Mouse (Mus musculus): ENCODE results near the gene Itsn2. TPM values are rescaled to one million over a fixed set of nuclear protein-coding genes. Genes with fewer than 3 reads are reported as not detected.

Itsn2 gene
- polyA plus RNA-seq, 1 experiment from 2014 or later, result 29.7 TPM

GRCm38 (mm10) chr12:4558475-4559279 is 33.8 kb upstream of the Itsn2 start:
- ATAC-seq (ENCODE audit: insufficient number of reproducible peaks, insufficient read depth, low FRiP score, low TSS enrichment), result no peak
- H3K27me3 ChIP-seq, result no peaks in the 10 kb centered on the region
- no peak overlapping the region for H3K4me2 ChIP-seq (replicated peaks)
- no peaks in the 10 kb centered on the region for H3K4me1 ChIP-seq
- no peak overlapping the region for H3K4me3 ChIP-seq
- H3K9me3 ChIP-seq, result no peaks in the 10 kb centered on the region
- no peak overlapping the region for H3K9ac ChIP-seq
- no peak overlapping the region for H3K27ac ChIP-seq
- H3K36me3 ChIP-seq, result no peaks in the 10 kb centered on the region
- 74% methylated on average over 9 of the region's 9 CpGs for WGBS

GRCm38 (mm10) chr12:4571864-4572263 is 20.6 kb upstream of the Itsn2 start:
- H3K27me3 ChIP-seq, result no peaks in the 10 kb centered on the region
- no peak overlapping the region for H3K4me2 ChIP-seq (replicated peaks)
- no peak overlapping the region for H3K4me3 ChIP-seq
- no peak overlapping the region for H3K9ac ChIP-seq
- no peaks in the 10 kb centered on the region for H3K9me3 ChIP-seq
- no peaks in the 10 kb centered on the region for H3K4me1 ChIP-seq
- no peaks in the 10 kb centered on the region for H3K36me3 ChIP-seq
- no peak overlapping the region for H3K27ac ChIP-seq
- 36% methylated on average over 5 of the region's 5 CpGs for WGBS
- ATAC-seq (ENCODE audit: insufficient number of reproducible peaks, insufficient read depth, low FRiP score, low TSS enrichment), result no peak

- Histone ChIP-seq H3K27me3 (no peaks in the 10 kb centered on the region), H3K4me1 (no peaks in the 10 kb centered on the region), H3K9me3 (no peaks in the 10 kb centered on the region), H3K36me3 (no peaks in the 10 kb centered on the region), H3K4me3 (no peak overlapping the region), H3K27ac (no peak overlapping the region), H3K9ac (no peak overlapping the region), H3K4me2 (replicated peaks) (no peak overlapping the region)
- WGBS, result 76% methylated on average over 4 of the region's 4 CpGs
- no peak for ATAC-seq (ENCODE audit: insufficient number of reproducible peaks, insufficient read depth, low FRiP score, low TSS enrichment)
Measured at GRCm38 (mm10) chr12:4574065-4574464, 18.4 kb upstream of the Itsn2 start.

- Histone ChIP-seq H3K27ac (no peak overlapping the region), H3K36me3 (no peaks in the 10 kb centered on the region), H3K4me1 (no peaks in the 10 kb centered on the region), H3K9ac (no peak overlapping the region), H3K27me3 (no peaks in the 10 kb centered on the region), H3K9me3 (no peaks in the 10 kb centered on the region), H3K4me3 (no peak overlapping the region), H3K4me2 (replicated peaks) (no peak overlapping the region)
- ATAC-seq (ENCODE audit: insufficient number of reproducible peaks, insufficient read depth, low FRiP score, low TSS enrichment), result no peak
Measured at GRCm38 (mm10) chr12:4582326-4582725, 10.1 kb upstream of the Itsn2 start.

GRCm38 (mm10) chr12:4587846-4588245 is 4.6 kb upstream of the Itsn2 start:
- WGBS, result 76% methylated on average over 2 of the region's 2 CpGs
- H3K9ac ChIP-seq, result no peak overlapping the region
- peaks cover 4% of the 10 kb centered on the region; the same call in 1 of the 2 replicates for H3K4me1 ChIP-seq
- no peak for ATAC-seq (ENCODE audit: insufficient number of reproducible peaks, insufficient read depth, low FRiP score, low TSS enrichment)
- no peaks in the 10 kb centered on the region for H3K27me3 ChIP-seq
- H3K36me3 ChIP-seq, result no peaks in the 10 kb centered on the region
- no peak overlapping the region for H3K4me2 ChIP-seq (replicated peaks)
- no peak overlapping the region for H3K27ac ChIP-seq
- no peak overlapping the region for H3K4me3 ChIP-seq
- H3K9me3 ChIP-seq, result no peaks in the 10 kb centered on the region

- no peaks in the 10 kb centered on the region for H3K9me3 ChIP-seq
- no peaks in the 10 kb centered on the region for H3K27me3 ChIP-seq
- no peak for ATAC-seq (ENCODE audit: insufficient number of reproducible peaks, insufficient read depth, low FRiP score, low TSS enrichment)
- H3K9ac ChIP-seq, result no peak overlapping the region
- WGBS, result 82% methylated on average over 3 of the region's 3 CpGs
- H3K27ac ChIP-seq, result no peak overlapping the region
- H3K4me2 ChIP-seq (replicated peaks), result no peak overlapping the region
- H3K36me3 ChIP-seq, result no peaks in the 10 kb centered on the region
- no peak overlapping the region for H3K4me3 ChIP-seq
- peaks cover 4% of the 10 kb centered on the region; the same call in 1 of the 2 replicates for H3K4me1 ChIP-seq
Measured at GRCm38 (mm10) chr12:4588603-4589002, 3.8 kb upstream of the Itsn2 start.

GRCm38 (mm10) chr12:4592025-4592424 is 413 bp upstream of the Itsn2 start:
- 66% methylated on average over 6 of the region's 6 CpGs for WGBS
- Histone ChIP-seq H3K36me3 (no peaks in the 10 kb centered on the region), H3K4me1 (peaks cover 8% of the 10 kb centered on the region; the same call in 1 of the 2 replicates), H3K27ac (no peak overlapping the region), H3K9me3 (no peaks in the 10 kb centered on the region), H3K9ac (peak overlapping the region; percentile 85; the same call in 1 of the 2 replicates), H3K4me3 (peak overlapping the region; percentile 89), H3K4me2 (replicated peaks) (peak overlapping the region; percentile 60), H3K27me3 (no peaks in the 10 kb centered on the region)
- no peak for ATAC-seq (ENCODE audit: insufficient number of reproducible peaks, insufficient read depth, low FRiP score, low TSS enrichment)

- H3K9me3 ChIP-seq, result no peaks in the 10 kb centered on the region
Measured at GRCm38 (mm10) chr12:4593166-4593929, 910 bp downstream of the Itsn2 start.

GRCm38 (mm10) chr12:4593930-4594391 is 1.5 kb downstream of the Itsn2 start:
- no peak for ATAC-seq (ENCODE audit: insufficient number of reproducible peaks, insufficient read depth, low FRiP score, low TSS enrichment)
- no peaks in the 10 kb centered on the region for H3K36me3 ChIP-seq
- 63% methylated on average over 9 of the region's 9 CpGs for WGBS
- peak overlapping the region; percentile 89 for H3K4me3 ChIP-seq
- H3K4me2 ChIP-seq (replicated peaks), result peak overlapping the region; percentile 60
- H3K9ac ChIP-seq, result peak overlapping the region; percentile 85
- peaks cover 8% of the 10 kb centered on the region; the same call in 1 of the 2 replicates for H3K4me1 ChIP-seq
- H3K27ac ChIP-seq, result no peak overlapping the region
- no peaks in the 10 kb centered on the region for H3K9me3 ChIP-seq
- no peaks in the 10 kb centered on the region for H3K27me3 ChIP-seq

More at GRCm38 (mm10) chr12:4593166-4593929, 910 bp downstream of the Itsn2 start:
- no peaks in the 10 kb centered on the region for H3K36me3 ChIP-seq
- H3K4me3 ChIP-seq, result peak overlapping the region; percentile 89
- peak overlapping the region; percentile 67 for H3K27ac ChIP-seq
- peaks cover 8% of the 10 kb centered on the region; the same call in 1 of the 2 replicates for H3K4me1 ChIP-seq
- H3K4me2 ChIP-seq (replicated peaks), result peak overlapping the region; percentile 60
- ATAC-seq (ENCODE audit: insufficient number of reproducible peaks, insufficient read depth, low FRiP score, low TSS enrichment), result peak; percentile 72
- peak overlapping the region; percentile 85 for H3K9ac ChIP-seq
- H3K27me3 ChIP-seq, result no peaks in the 10 kb centered on the region
- WGBS, result under 1% methylated on average over 59 of the region's 80 CpGs

- no peak overlapping the region for H3K9ac ChIP-seq
- H3K36me3 ChIP-seq, result no peaks in the 10 kb centered on the region
- ATAC-seq (ENCODE audit: insufficient number of reproducible peaks, insufficient read depth, low FRiP score, low TSS enrichment), result no peak
- WGBS, result 77% methylated on average over 6 of the region's 6 CpGs
- no peak overlapping the region for H3K27ac ChIP-seq
- H3K4me1 ChIP-seq, result peaks cover 8% of the 10 kb centered on the region; the same call in 1 of the 2 replicates
- no peaks in the 10 kb centered on the region for H3K27me3 ChIP-seq
- no peaks in the 10 kb centered on the region for H3K9me3 ChIP-seq
- no peak overlapping the region for H3K4me2 ChIP-seq (replicated peaks)
- no peak overlapping the region for H3K4me3 ChIP-seq
Measured at GRCm38 (mm10) chr12:4595055-4595454, 2.6 kb downstream of the Itsn2 start.

GRCm38 (mm10) chr12:4598666-4599428 is 6.4 kb downstream of the Itsn2 start:
- Histone ChIP-seq H3K4me1 (peaks cover 2% of the 10 kb centered on the region; the same call in 1 of the 2 replicates), H3K27me3 (no peaks in the 10 kb centered on the region), H3K9me3 (no peaks in the 10 kb centered on the region), H3K27ac (no peak overlapping the region), H3K9ac (no peak overlapping the region), H3K4me2 (replicated peaks) (no peak overlapping the region), H3K4me3 (no peak overlapping the region), H3K36me3 (no peaks in the 10 kb centered on the region)
- WGBS, result 58% methylated on average over 8 of the region's 8 CpGs
- ATAC-seq (ENCODE audit: insufficient number of reproducible peaks, insufficient read depth, low FRiP score, low TSS enrichment), result no peak
